Mouse (Mus musculus) lung, postnatal 0 days (tissue): Measurements from ENCODE around the gene Hapln2. TPM values are rescaled to one million over a fixed set of nuclear protein-coding genes. Genes with fewer than 3 reads are reported as not detected.

Experiments
- ATAC-seq: fragments of 200-750 bp; cut with Nextera tagmentation; 2 replicates; pipeline ENCODE4 v1.8.0; 2017; ENCODE audit warnings: moderate library complexity
- DNase-seq: peaks from one replicate; pipeline ENCODE4 v3.0.0-alpha.2; 2016; ENCODE audit warnings: low spot score
- H3K27ac ChIP-seq: fragments of 300-500 bp; sonication (generic); 2 replicates; pipeline ENCODE4 v1.5.1; 2014; ENCODE audit warnings: antibody characterized with exemption, mild to moderate bottlenecking, low read length, mixed read lengths
- H3K27me3 ChIP-seq: fragments of 300-500 bp; sonication (generic); replicated peaks from 2 replicates; pipeline ENCODE4 v1.6.1; 2014; ENCODE audit warnings: low read length, mixed read lengths; ENCODE audit not compliant: insufficient read depth
- H3K36me3 ChIP-seq: fragments of 300-500 bp; sonication (generic); 2 replicates; pipeline ENCODE4 v1.6.1; 2014; ENCODE audit warnings: low read length, mixed read lengths; ENCODE audit not compliant: insufficient read depth
- H3K4me1 ChIP-seq: fragments of 300-500 bp; sonication (generic); 2 replicates; pipeline ENCODE4 v1.6.1; 2014; ENCODE audit warnings: antibody characterized with exemption, low read depth, low read length, mixed read lengths; ENCODE audit not compliant: insufficient read depth
- H3K4me2 ChIP-seq: fragments of 300-500 bp; sonication (generic); replicated peaks from 2 replicates; pipeline ENCODE4 v1.6.1; 2014; ENCODE audit warnings: low read depth, mild to moderate bottlenecking, low read length, moderate library complexity, mixed read lengths
- H3K4me3 ChIP-seq: fragments of 300-500 bp; sonication (generic); 2 replicates; pipeline ENCODE4 v1.5.1; 2014; ENCODE audit warnings: low read depth, low read length
- H3K9ac ChIP-seq: fragments of 300-500 bp; sonication (generic); replicated peaks from 2 replicates; pipeline ENCODE4 v1.6.1; 2014; ENCODE audit warnings: low read depth, mild to moderate bottlenecking
- H3K9me3 ChIP-seq: fragments of 300-500 bp; sonication (generic); 2 replicates; pipeline ENCODE4 v1.6.1; 2016; ENCODE audit warnings: low read length, mixed read lengths
- CTCF ChIP-seq: IDR thresholded peaks from 2 replicates; pipeline ENCODE4 v1.5.1; 2016; ENCODE audit warnings: antibody characterized with exemption, mild to moderate bottlenecking
- EP300 ChIP-seq: IDR thresholded peaks from 2 replicates; pipeline ENCODE4 v1.6.1; 2016; ENCODE audit warnings: antibody characterized with exemption, mild to moderate bottlenecking, control low read depth
- WGBS: fragments of 180-500 bp; shearing (Covaris S2); extraction: QIAGEN DNeasy Blood & Tissue Kit; methylation state at CpG from one replicate; pipeline ENCODE4 v1.1.7; 2014; 5-methylcytosine and 5-hydroxymethylcytosine counted together
- polyA plus RNA-seq: library from polyadenylated mRNA; unstranded; fragments of >200 nt; fragmentation: Nextera tagmentation; extraction: Ambion mirVana; gene quantifications from 2 replicates; pipeline ENCODE4 v1.2.1, GENCODE M21; 2015

Hapln2 gene
- polyA plus RNA-seq = not detected in 2 replicates

GRCm38 (mm10) chr3:88027434-88028186, at the start of gene Hapln2:
Gene Hapln2 (minus strand): TSS chr3:88027583.
- no peak within 1 kb of the TSS for H3K4me2 ChIP-seq
- no peaks in the 10 kb centered on the region for H3K36me3 ChIP-seq
- ATAC-seq (no peak), DNase-seq (no peak)
- H3K9me3 ChIP-seq = no peaks in the 10 kb centered on the region
- peaks cover 31% of the 10 kb centered on the region for H3K27me3 ChIP-seq
- no peak within 1 kb of the TSS for H3K27ac ChIP-seq
- no peak within 1 kb of the TSS for H3K4me3 ChIP-seq
- H3K4me1 ChIP-seq = peaks cover 16% of the 10 kb centered on the region
- TF ChIP-seq CTCF (peak; percentile 71), EP300 (no peak)
- H3K9ac ChIP-seq = no peak within 1 kb of the TSS
- WGBS = 52% methylated on average over 5 of the region's 5 CpGs

- Histone ChIP-seq H3K36me3 (no peaks in the 10 kb centered on the region), H3K4me3 (no peak overlapping the region), H3K4me1 (no peaks in the 10 kb centered on the region), H3K4me2 (no peak overlapping the region), H3K27me3 (no peaks in the 10 kb centered on the region), H3K27ac (no peak overlapping the region), H3K9me3 (no peaks in the 10 kb centered on the region), H3K9ac (no peak overlapping the region)
- DNase-seq (no peak), ATAC-seq (no peak)
- WGBS = 65% methylated on average over 8 of the region's 8 CpGs
- TF ChIP-seq EP300 = no peak
Measured at GRCm38 (mm10) chr3:88074766-88075165, 47.4 kb upstream of the Hapln2 start.

GRCm38 (mm10) chr3:88074351-88074750, 47.0 kb upstream of the Hapln2 start:
- TF ChIP-seq EP300 = no peak
- no peak for TF ChIP-seq CTCF
- Histone ChIP-seq H3K4me2 (no peak overlapping the region), H3K4me3 (no peak overlapping the region), H3K4me1 (no peaks in the 10 kb centered on the region), H3K9ac (no peak overlapping the region), H3K27ac (no peak overlapping the region), H3K27me3 (no peaks in the 10 kb centered on the region), H3K9me3 (no peaks in the 10 kb centered on the region), H3K36me3 (no peaks in the 10 kb centered on the region)
- no peak for DNase-seq
- WGBS = 52% methylated on average over 2 of the region's 2 CpGs
- no peak for ATAC-seq

GRCm38 (mm10) chr3:88073631-88074030, 46.2 kb upstream of the Hapln2 start:
- Histone ChIP-seq H3K4me3 (no peak overlapping the region), H3K9ac (no peak overlapping the region), H3K4me2 (no peak overlapping the region), H3K27ac (no peak overlapping the region), H3K4me1 (no peaks in the 10 kb centered on the region), H3K36me3 (no peaks in the 10 kb centered on the region), H3K9me3 (no peaks in the 10 kb centered on the region), H3K27me3 (no peaks in the 10 kb centered on the region)
- TF ChIP-seq CTCF (no peak), EP300 (no peak)
- no peak for DNase-seq
- WGBS = 58% methylated on average over 2 of the region's 2 CpGs
- no peak for ATAC-seq

- Histone ChIP-seq H3K4me2 (no peak overlapping the region), H3K4me3 (no peak overlapping the region), H3K9me3 (no peaks in the 10 kb centered on the region), H3K27ac (no peak overlapping the region), H3K36me3 (no peaks in the 10 kb centered on the region), H3K4me1 (no peaks in the 10 kb centered on the region), H3K27me3 (no peaks in the 10 kb centered on the region), H3K9ac (no peak overlapping the region)
- peak; percentile 70 for ATAC-seq
- peak; percentile 84 for DNase-seq
- no peak for TF ChIP-seq EP300
- peak; percentile 97 for TF ChIP-seq CTCF
- 2% methylated on average over 5 of the region's 5 CpGs for WGBS
Measured at GRCm38 (mm10) chr3:88071783-88072182, 44.4 kb upstream of the Hapln2 start.

GRCm38 (mm10) chr3:88068386-88068785, 41.0 kb upstream of the Hapln2 start:
- WGBS = 8% methylated on average over 2 of the region's 2 CpGs
- H3K4me1 ChIP-seq = no peaks in the 10 kb centered on the region
- H3K36me3 ChIP-seq = no peaks in the 10 kb centered on the region
- ATAC-seq (peak; percentile 61), DNase-seq (peak; percentile 68)
- H3K9ac ChIP-seq = no peak overlapping the region
- H3K27ac ChIP-seq = no peak overlapping the region
- no peak for TF ChIP-seq EP300
- TF ChIP-seq CTCF = no peak
- H3K27me3 ChIP-seq = no peaks in the 10 kb centered on the region
- no peak overlapping the region for H3K4me2 ChIP-seq
- no peaks in the 10 kb centered on the region for H3K9me3 ChIP-seq
- H3K4me3 ChIP-seq = no peak overlapping the region
